Mouse (Mus musculus) forebrain, embryonic 14.5 days (tissue): ENCODE data around the gene Eif2b2. TPM values are rescaled to one million over a fixed set of nuclear protein-coding genes. Genes with fewer than 3 reads are reported as not detected.

Experiments
- ATAC-seq: fragments of 200-750 bp; cut with Nextera tagmentation; 2 replicates; pipeline ENCODE4 v1.8.0; 2017; ENCODE audit warnings: mild to moderate bottlenecking, moderate library complexity
- DNase-seq: peaks from one replicate; pipeline ENCODE4 v3.0.0-alpha.2; 2015; ENCODE audit warnings: low spot score
- H3K27ac ChIP-seq: fragments of 300-500 bp; sonication (generic); 2 replicates; pipeline ENCODE4 v1.5.1; 2014; ENCODE audit warnings: low read depth, mild to moderate bottlenecking, control low read depth, low read length, moderate library complexity
- H3K27me3 ChIP-seq: fragments of 300-500 bp; sonication (generic); replicated peaks from 2 replicates; pipeline ENCODE4 v1.6.1; 2014; ENCODE audit warnings: low read length, control low read depth, mixed read lengths; ENCODE audit not compliant: control insufficient read depth, insufficient read depth
- H3K36me3 ChIP-seq: fragments of 300-500 bp; sonication (generic); 2 replicates; pipeline ENCODE4 v1.6.1; 2014; ENCODE audit warnings: low read length, control low read depth; ENCODE audit not compliant: control insufficient read depth, insufficient read depth
- H3K4me1 ChIP-seq: fragments of 300-500 bp; sonication (generic); 2 replicates; pipeline ENCODE4 v1.6.1; 2014; ENCODE audit warnings: antibody characterized with exemption, low read length, control low read depth; ENCODE audit not compliant: control insufficient read depth, insufficient read depth
- H3K4me2 ChIP-seq: fragments of 300-500 bp; sonication (generic); 2 replicates; pipeline ENCODE4 v1.6.1; 2014; ENCODE audit warnings: mild to moderate bottlenecking, control low read depth, low read length
- H3K4me3 ChIP-seq: fragments of 300-500 bp; sonication (generic); 2 replicates; pipeline ENCODE4 v1.5.1; 2014; ENCODE audit warnings: low read depth, low read length, control low read depth
- H3K9ac ChIP-seq: fragments of 300-500 bp; sonication (generic); 2 replicates; pipeline ENCODE4 v1.6.1; 2014; ENCODE audit warnings: mild to moderate bottlenecking, low read length, control low read depth, moderate library complexity
- H3K9me3 ChIP-seq: fragments of 300-500 bp; sonication (generic); replicated peaks from 2 replicates; pipeline ENCODE4 v1.6.1; 2016; ENCODE audit warnings: low read length, control low read depth, mixed read lengths; ENCODE audit not compliant: control insufficient read depth
- WGBS: fragments of 180-500 bp; shearing (Covaris S2); extraction: QIAGEN DNeasy Blood & Tissue Kit; methylation state at CpG from one replicate; pipeline ENCODE4 v1.1.7; 2014; 5-methylcytosine and 5-hydroxymethylcytosine counted together
- polyA plus RNA-seq: library from polyadenylated mRNA; unstranded; fragments of >200 nt; fragmentation: Nextera tagmentation; extraction: Ambion mirVana; gene quantifications from 2 replicates; pipeline ENCODE4 v1.2.1, GENCODE M21; 2014

The Eif2b2 gene
- polyA plus RNA-seq, 1 experiment from 2014 or later = 102 TPM

DNA sequence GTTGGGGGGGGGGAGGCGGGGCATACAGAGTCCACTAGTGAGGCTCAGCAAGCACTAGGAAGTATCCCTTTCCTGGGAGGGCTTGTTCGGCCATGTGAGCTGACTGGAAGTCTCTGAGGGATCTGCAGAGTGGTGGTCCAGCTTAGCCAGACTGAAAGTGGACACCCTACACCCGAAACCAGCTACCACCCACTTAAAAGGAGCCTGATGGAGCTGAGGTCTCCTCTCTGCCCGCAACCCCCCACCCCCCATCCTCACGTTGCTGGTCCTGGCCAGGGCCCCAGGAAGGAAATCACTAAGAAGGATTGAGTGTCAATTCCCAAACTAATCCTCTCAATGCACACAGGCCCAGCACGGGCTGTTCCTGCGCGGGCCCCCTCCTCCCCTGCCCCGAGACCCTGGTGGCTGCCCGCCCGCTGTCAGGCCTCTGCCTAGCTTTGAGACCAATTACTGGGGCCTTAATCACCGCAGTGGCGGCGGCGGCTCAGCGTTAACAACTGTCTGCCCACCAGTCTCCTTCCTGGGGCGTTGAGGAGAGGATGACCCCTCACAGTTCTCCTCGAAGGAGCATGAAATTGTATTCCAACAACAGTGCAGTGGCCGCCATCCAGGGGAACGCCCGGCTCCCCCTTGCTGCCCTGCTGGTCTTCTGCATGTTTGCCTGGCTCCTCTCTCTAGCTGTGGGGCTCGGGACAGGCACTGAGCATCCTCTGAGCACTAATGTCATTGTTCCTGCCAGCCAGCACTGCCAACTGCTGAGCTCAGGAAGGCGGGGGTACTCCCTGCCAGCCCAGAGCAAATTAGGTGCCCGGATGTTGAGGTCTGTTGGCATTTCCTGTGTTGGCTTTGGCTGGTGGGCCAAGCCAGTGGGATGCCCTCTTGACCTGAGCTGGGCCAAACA lies 18.1 kb upstream of the Eif2b2 start:
- peak overlapping the region; percentile 20 for H3K4me2 ChIP-seq
- H3K4me1 ChIP-seq = peaks cover 7% of the 10 kb centered on the region; the same call in 1 of the 2 replicates
- 8% methylated on average over 24 of the region's 24 CpGs for WGBS
- no peaks in the 10 kb centered on the region for H3K36me3 ChIP-seq
- DNase-seq (peak; percentile 61), ATAC-seq (peak; percentile 85)
- no peaks in the 10 kb centered on the region for H3K27me3 ChIP-seq
- H3K4me3 ChIP-seq = no peak overlapping the region
- H3K9ac ChIP-seq = peak overlapping the region; percentile 13
- H3K27ac ChIP-seq = peak overlapping the region; percentile 64; the same call in 1 of the 2 replicates
- no peaks in the 10 kb centered on the region for H3K9me3 ChIP-seq

DNA sequence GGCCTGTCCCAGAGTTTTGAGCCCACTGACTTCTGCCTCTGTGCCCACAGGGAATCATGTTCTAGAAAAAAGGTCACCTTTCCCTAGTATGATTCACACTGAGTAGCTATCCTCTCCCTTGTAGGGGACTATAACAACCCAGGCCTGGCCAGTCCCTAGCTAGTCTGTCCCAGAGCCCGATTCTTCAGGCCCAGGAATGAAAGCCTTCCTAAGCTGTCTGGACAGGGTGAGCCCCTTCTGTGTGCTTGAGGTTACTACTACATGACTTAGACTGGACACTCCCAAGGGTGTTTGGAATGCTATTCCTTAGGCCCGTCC lies 17.5 kb upstream of the Eif2b2 start:
- DNase-seq (no peak), ATAC-seq (no peak)
- Histone ChIP-seq H3K27ac (peak overlapping the region; percentile 64; the same call in 1 of the 2 replicates), H3K36me3 (no peaks in the 10 kb centered on the region), H3K9ac (no peak overlapping the region), H3K4me1 (peaks cover 7% of the 10 kb centered on the region; the same call in 1 of the 2 replicates), H3K4me2 (no peak overlapping the region), H3K27me3 (no peaks in the 10 kb centered on the region), H3K9me3 (no peaks in the 10 kb centered on the region), H3K4me3 (no peak overlapping the region)
- WGBS = 81% methylated on average over 2 of the region's 2 CpGs

DNA sequence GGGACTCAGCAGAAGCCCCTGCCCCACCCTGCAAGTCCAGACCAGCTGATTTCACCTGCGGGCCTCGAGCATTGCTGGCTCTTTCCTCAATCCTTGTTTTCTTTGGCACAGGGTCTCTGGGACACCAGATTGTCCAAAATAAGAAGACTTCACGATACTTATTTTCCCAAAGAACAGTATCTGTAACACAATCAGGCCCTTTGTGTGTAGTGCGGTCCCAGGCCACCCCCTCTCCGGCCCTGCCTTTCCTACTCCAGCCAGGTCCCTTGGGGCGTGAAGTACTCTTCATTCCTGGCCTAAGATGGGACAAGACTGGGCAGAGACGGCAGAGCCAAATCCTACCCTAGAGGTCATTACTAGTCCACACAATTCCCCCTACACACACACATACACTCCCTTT lies 17.1 kb upstream of the Eif2b2 start:
- H3K4me2 ChIP-seq = no peak overlapping the region
- no peaks in the 10 kb centered on the region for H3K36me3 ChIP-seq
- WGBS = 92% methylated on average over 7 of the region's 7 CpGs
- ATAC-seq (no peak), DNase-seq (no peak)
- H3K4me3 ChIP-seq = no peak overlapping the region
- no peak overlapping the region for H3K27ac ChIP-seq
- H3K27me3 ChIP-seq = no peaks in the 10 kb centered on the region
- H3K9me3 ChIP-seq = no peaks in the 10 kb centered on the region
- no peak overlapping the region for H3K9ac ChIP-seq
- peaks cover 7% of the 10 kb centered on the region; the same call in 1 of the 2 replicates for H3K4me1 ChIP-seq

DNA sequence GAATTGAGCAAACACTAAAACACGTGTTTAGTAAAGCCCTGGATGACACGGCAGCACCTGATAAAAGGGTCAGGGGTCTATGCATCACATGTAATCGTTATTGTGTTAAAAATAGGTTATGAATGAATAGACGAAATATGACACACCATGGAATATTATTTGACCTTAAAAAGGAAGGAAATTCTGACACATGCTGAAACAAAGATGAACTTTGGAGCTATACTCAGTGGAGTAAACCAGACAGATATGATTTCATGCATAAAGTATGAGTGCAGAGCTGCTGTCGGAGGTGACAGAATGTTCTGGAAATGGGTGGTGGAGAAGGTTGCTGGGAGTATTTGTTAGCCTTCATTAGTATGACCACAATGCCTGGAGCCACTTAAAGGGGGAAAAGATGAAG lies 15.6 kb upstream of the Eif2b2 start:
- no peak for DNase-seq
- WGBS = 83% methylated on average over 5 of the region's 5 CpGs

DNA sequence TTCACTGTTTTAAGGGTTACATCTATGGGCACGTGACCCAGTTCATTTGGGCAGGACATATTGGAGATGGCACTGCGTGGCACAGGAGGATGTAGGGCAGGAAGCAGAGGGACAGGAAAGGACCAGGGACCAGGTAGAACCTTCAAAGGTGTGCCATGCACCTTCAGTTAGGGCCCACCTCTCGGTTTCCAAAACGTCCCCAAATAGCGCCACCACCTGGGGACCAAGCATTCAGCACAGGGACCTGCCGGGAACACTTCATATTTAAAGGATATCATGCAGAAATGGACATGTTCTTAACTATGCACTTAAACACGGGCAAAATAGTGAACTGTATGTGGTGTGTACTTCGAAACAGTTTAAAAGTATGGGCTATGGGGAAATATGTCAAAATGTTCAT lies 15.2 kb upstream of the Eif2b2 start:
- H3K9ac ChIP-seq = no peak overlapping the region
- 50% methylated on average over 8 of the region's 8 CpGs for WGBS
- no peak for ATAC-seq

More for the DNA sequence above, 15.6 kb upstream of the Eif2b2 start:
- H3K4me1 ChIP-seq = peaks cover 7% of the 10 kb centered on the region; the same call in 1 of the 2 replicates
- no peak overlapping the region for H3K4me3 ChIP-seq
- H3K9me3 ChIP-seq = no peaks in the 10 kb centered on the region
- H3K4me2 ChIP-seq = no peak overlapping the region
- no peaks in the 10 kb centered on the region for H3K27me3 ChIP-seq
- H3K36me3 ChIP-seq = no peaks in the 10 kb centered on the region
- no peak overlapping the region for H3K9ac ChIP-seq
- no peak overlapping the region for H3K27ac ChIP-seq
- ATAC-seq = no peak

DNA sequence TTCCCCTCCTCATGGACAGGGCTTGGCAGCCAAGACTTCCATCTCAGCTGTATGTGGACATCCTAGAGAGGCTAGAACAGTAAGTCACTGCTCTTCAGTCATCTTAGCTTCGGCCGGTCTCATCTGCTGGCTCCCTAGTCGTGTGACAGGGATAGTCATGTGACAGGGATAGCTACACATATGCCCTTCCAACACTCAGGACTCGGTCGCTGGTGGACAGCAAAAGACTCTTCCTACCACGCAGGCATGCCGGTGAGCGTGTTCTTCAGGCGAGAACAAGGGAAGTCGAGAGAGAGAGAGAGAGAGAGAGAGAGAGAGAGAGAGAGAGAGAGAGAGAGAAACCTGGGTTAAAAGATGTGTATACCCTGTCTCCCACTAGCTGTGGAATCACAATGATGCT lies 13.9 kb upstream of the Eif2b2 start:
- Histone ChIP-seq H3K9me3 (no peaks in the 10 kb centered on the region), H3K36me3 (no peaks in the 10 kb centered on the region), H3K27ac (no peak overlapping the region), H3K9ac (no peak overlapping the region), H3K27me3 (no peaks in the 10 kb centered on the region), H3K4me3 (no peak overlapping the region), H3K4me2 (no peak overlapping the region), H3K4me1 (peaks cover 7% of the 10 kb centered on the region; the same call in 1 of the 2 replicates)
- WGBS = 89% methylated on average over 10 of the region's 10 CpGs
- ATAC-seq = no peak
- no peak for DNase-seq

More for the DNA sequence above, 15.2 kb upstream of the Eif2b2 start:
- no peak for DNase-seq
- no peak overlapping the region for H3K27ac ChIP-seq
- H3K4me1 ChIP-seq = peaks cover 7% of the 10 kb centered on the region; the same call in 1 of the 2 replicates
- H3K27me3 ChIP-seq = no peaks in the 10 kb centered on the region
- no peaks in the 10 kb centered on the region for H3K9me3 ChIP-seq
- H3K4me3 ChIP-seq = no peak overlapping the region
- H3K4me2 ChIP-seq = no peak overlapping the region
- H3K36me3 ChIP-seq = no peaks in the 10 kb centered on the region

DNA sequence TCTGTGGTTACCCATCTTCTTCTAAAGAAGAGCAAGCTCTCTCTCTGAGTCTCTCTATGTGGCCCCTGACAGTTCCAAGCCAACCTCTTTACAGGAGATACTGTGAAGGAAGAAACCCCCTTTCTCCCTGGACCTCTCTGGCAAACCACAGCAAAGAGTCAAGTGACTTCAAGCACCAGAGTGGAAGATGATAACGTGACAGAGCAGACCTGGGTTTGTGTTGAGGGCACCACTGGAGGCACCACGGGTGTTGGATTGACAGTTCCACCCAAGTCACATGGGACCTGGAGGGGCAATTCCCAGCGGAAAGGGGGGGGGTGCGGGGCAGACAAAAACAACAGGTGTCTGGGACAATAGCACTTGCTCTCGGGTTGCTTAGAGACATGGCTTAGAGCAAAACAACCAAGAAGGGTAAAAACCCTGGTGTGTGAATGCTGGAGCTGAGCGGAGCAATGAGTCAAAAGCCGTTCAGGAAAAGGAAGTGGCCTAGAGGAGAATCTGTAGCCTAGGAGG lies 10.5 kb upstream of the Eif2b2 start:
- ATAC-seq (no peak), DNase-seq (no peak)
- Histone ChIP-seq H3K9ac (no peak overlapping the region), H3K4me1 (no peaks in the 10 kb centered on the region), H3K4me2 (no peak overlapping the region), H3K27me3 (no peaks in the 10 kb centered on the region), H3K4me3 (no peak overlapping the region), H3K36me3 (no peaks in the 10 kb centered on the region), H3K27ac (no peak overlapping the region), H3K9me3 (no peaks in the 10 kb centered on the region)
- 28% methylated on average over 7 of the region's 7 CpGs for WGBS

DNA sequence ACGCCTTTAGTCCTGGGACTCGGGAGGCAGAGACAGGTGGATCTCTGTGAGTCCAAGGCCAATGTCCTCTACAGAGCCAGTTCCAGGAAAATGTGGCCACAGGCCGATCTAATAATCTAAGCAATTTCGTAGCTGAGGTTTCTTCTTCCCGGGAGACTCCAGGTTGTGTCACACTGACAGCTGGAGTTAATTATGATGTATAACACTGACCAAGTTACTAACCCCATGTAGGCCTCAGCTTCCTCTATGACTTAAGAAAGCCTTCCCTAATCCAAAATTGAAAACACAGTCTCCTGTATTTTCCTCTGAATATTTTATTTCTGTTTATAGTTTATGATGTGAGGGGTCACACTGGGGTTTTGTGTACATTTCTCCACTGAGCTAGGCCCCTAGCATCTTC lies 4.2 kb upstream of the Eif2b2 start:
- 89% methylated on average over 5 of the region's 5 CpGs for WGBS
- no peak overlapping the region for H3K4me3 ChIP-seq
- no peak for ATAC-seq
- H3K4me1 ChIP-seq = no peaks in the 10 kb centered on the region
- DNase-seq = no peak
- H3K4me2 ChIP-seq = no peak overlapping the region
- no peak overlapping the region for H3K9ac ChIP-seq
- H3K27me3 ChIP-seq = no peaks in the 10 kb centered on the region
- no peak overlapping the region for H3K27ac ChIP-seq
- no peaks in the 10 kb centered on the region for H3K36me3 ChIP-seq
- H3K9me3 ChIP-seq = no peaks in the 10 kb centered on the region

DNA sequence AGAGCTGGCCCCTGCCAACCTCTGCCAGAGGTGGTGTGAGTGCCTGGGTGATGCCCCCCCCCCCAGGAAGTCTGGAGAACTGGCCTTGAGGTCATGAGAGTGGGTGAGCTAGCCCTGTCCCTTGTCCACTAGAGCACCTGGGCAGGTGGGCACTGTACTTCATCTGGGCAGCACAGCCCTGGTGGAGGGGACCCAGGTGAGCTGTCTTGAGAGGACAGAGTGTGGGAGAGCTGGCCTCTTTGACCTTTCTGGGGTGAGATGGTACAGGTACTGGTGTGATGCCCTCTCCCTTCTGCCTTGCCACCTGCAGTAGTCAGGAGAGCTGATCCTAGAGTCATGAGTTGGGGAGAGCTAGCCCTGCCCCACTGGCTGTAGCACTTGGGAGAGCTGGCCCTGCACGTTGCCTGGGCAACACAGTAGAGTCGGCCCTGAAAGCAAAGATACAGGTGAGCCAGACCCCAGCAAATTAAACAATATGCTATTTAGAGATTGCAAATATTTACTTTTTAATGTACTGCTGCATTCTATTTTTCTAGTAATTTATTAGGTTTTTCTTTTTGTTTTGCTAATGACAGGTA lies 1.5 kb upstream of the Eif2b2 start:
- Histone ChIP-seq H3K4me2 (no peak overlapping the region), H3K36me3 (peaks cover 19% of the 10 kb centered on the region), H3K9ac (no peak overlapping the region), H3K9me3 (no peaks in the 10 kb centered on the region), H3K4me3 (no peak overlapping the region), H3K27me3 (no peaks in the 10 kb centered on the region), H3K27ac (no peak overlapping the region), H3K4me1 (peaks cover 8% of the 10 kb centered on the region)
- DNase-seq = no peak
- ATAC-seq = no peak
- WGBS = 77% methylated on average over 2 of the region's 2 CpGs
